Mouse (Mus musculus) limb, embryonic 14.5 days (tissue): ENCODE measurements around the gene Adck2. TPM values are rescaled to one million over a fixed set of nuclear protein-coding genes. Genes with fewer than 3 reads are reported as not detected.

ENCODE experiments used
- ATAC-seq: fragments of 200-750 bp; cut with Nextera tagmentation; 2 replicates; pipeline ENCODE4 v1.8.0; 2017; ENCODE audit warnings: low read depth, moderate number of reproducible peaks, moderate TSS enrichment; ENCODE audit not compliant: low FRiP score
- DNase-seq: peaks from one replicate; pipeline ENCODE4 v3.0.0-alpha.2; 2015; ENCODE audit warnings: low spot score
- H3K27ac ChIP-seq: fragments of 300-500 bp; sonication (generic); replicated peaks from 2 replicates; pipeline ENCODE4 v1.5.1; 2014; ENCODE audit warnings: low read depth, mild to moderate bottlenecking, low read length, moderate library complexity, mixed read lengths
- H3K27me3 ChIP-seq: fragments of 300-500 bp; sonication (generic); 2 replicates; pipeline ENCODE4 v1.6.1; 2014; ENCODE audit warnings: low read length, mixed read lengths; ENCODE audit not compliant: control insufficient read depth, insufficient read depth
- H3K36me3 ChIP-seq: fragments of 300-500 bp; sonication (generic); 2 replicates; pipeline ENCODE4 v1.6.1; 2014; ENCODE audit warnings: mild to moderate bottlenecking, low read length, moderate library complexity, mixed read lengths; ENCODE audit not compliant: control insufficient read depth, insufficient read depth
- H3K4me1 ChIP-seq: fragments of 300-500 bp; sonication (generic); 2 replicates; pipeline ENCODE4 v1.6.1; 2014; ENCODE audit warnings: antibody characterized with exemption, low read length, mixed read lengths; ENCODE audit not compliant: control insufficient read depth, insufficient read depth
- H3K4me2 ChIP-seq: fragments of 300-500 bp; sonication (generic); replicated peaks from 2 replicates; pipeline ENCODE4 v1.6.1; 2014; ENCODE audit warnings: low read depth, mild to moderate bottlenecking, low read length, moderate library complexity; ENCODE audit not compliant: severe bottlenecking
- H3K4me3 ChIP-seq: fragments of 300-500 bp; sonication (generic); replicated peaks from 2 replicates; pipeline ENCODE4 v1.5.1; 2014; ENCODE audit warnings: low read length
- H3K9ac ChIP-seq: fragments of 300-500 bp; sonication (generic); 2 replicates; pipeline ENCODE4 v1.6.1; 2014; ENCODE audit warnings: mild to moderate bottlenecking, low read depth, low read length, moderate library complexity; ENCODE audit not compliant: severe bottlenecking
- H3K9me3 ChIP-seq: fragments of 300-500 bp; sonication (generic); 2 replicates; pipeline ENCODE4 v1.6.1; 2016; ENCODE audit warnings: low read length; ENCODE audit not compliant: control insufficient read depth
- POLR2A ChIP-seq: fragments of 200-500 bp; IDR thresholded peaks from 2 replicates; pipeline ENCODE4 v1.8.0; 2012; ENCODE audit warnings: inconsistent platforms, mild to moderate bottlenecking, moderate library complexity, borderline replicate concordance; ENCODE audit not compliant: insufficient read depth, insufficient read length; ENCODE audit errors: extremely low read depth
- WGBS: fragments of 180-500 bp; shearing (Covaris S2); extraction: QIAGEN DNeasy Blood & Tissue Kit; methylation state at CpG from one replicate; pipeline ENCODE4 v1.1.7; 2014; 5-methylcytosine and 5-hydroxymethylcytosine counted together
- polyA plus RNA-seq, 2 experiments: library from polyadenylated mRNA; depleted of rRNA in 1 of 2; stranded (reverse) in 1 of 2; unstranded in 1 of 2; fragments of >200 nt; fragmentation: Nextera tagmentation in 1 of 2; extraction: Ambion mirVana in 1 of 2; gene quantifications; 2 replicates each; pipeline versions ENCODE4 v1.2.1 to v1.2.3; 2012 to 2014

Gene Adck2
- polyA plus RNA-seq, 2 experiments = 17.0 to 41.1 TPM

DNA sequence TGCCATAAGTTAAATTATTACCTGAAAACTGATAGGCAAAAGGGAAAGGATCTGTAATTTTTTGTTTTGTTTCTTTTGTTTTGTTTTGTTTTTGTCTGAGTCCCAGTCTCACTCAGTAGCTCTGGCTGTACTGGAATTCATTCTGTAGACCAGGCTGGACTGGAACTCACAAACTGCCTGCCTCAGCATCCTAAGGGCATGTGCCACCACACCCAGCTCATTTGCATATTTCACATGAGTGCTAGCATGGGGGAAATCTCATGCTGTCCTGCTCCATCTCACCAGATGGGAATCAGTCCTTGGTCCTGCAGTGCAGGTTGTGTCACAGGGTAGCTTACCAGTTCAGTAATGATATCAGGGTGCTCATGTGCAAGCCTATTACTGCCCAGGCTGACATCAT is 38.7 kb upstream of the Adck2 start:
- DNase-seq = no peak
- no peak for ATAC-seq
- Histone ChIP-seq H3K4me1 (peaks cover 20% of the 10 kb centered on the region), H3K4me2 (no peak overlapping the region), H3K36me3 (no peaks in the 10 kb centered on the region), H3K4me3 (no peak overlapping the region), H3K27me3 (no peaks in the 10 kb centered on the region), H3K9ac (no peak overlapping the region), H3K9me3 (no peaks in the 10 kb centered on the region), H3K27ac (no peak overlapping the region)
- TF ChIP-seq POLR2A = no peak

DNA sequence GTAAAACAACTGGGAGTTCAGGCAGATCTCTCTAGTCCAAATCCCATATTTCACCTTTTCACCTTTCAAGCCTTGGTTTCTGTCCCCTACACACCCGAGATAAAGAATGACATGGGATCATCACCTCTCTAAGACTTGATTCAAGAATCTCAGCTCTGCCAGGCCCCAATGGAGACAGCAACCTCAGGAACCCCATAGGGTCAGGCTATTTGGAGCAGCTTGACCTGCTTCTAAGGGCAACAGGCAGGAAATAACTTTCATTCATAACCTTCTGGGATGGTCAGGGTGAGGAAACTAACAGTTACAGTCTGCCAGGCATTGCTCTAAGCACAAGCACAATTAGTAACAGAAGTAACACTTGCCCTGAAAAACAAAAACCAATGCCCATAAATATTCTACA is 37.1 kb upstream of the Adck2 start:
- Histone ChIP-seq H3K36me3 (no peaks in the 10 kb centered on the region), H3K9me3 (no peaks in the 10 kb centered on the region), H3K4me2 (no peak overlapping the region), H3K27ac (no peak overlapping the region), H3K4me3 (no peak overlapping the region), H3K4me1 (peaks cover 30% of the 10 kb centered on the region), H3K27me3 (no peaks in the 10 kb centered on the region), H3K9ac (no peak overlapping the region)
- WGBS = 66% methylated on average over 1 of the region's 1 CpGs
- no peak for TF ChIP-seq POLR2A
- DNase-seq (no peak), ATAC-seq (no peak)

DNA sequence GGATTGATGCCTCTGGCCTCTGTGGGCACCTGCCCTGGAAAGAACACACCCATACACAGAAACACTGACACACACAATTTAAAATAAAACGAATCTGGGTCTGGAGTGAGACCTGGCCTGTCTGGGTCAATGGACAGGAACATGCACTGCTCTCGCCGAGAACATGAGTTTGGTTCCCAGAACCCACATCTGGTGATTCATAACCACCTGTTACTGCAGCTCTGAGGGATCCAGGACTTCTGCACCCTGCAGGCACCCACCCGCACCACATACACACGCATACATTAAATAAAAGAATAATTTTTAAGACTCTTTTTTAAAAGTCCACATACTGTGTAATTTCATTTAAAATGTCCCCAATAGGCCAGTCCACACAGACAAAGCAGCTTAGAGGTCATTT is 36.4 kb upstream of the Adck2 start:
- Histone ChIP-seq H3K4me3 (no peak overlapping the region), H3K4me2 (no peak overlapping the region), H3K9ac (no peak overlapping the region), H3K36me3 (no peaks in the 10 kb centered on the region), H3K27ac (no peak overlapping the region), H3K4me1 (peaks cover 30% of the 10 kb centered on the region), H3K27me3 (no peaks in the 10 kb centered on the region), H3K9me3 (no peaks in the 10 kb centered on the region)
- TF ChIP-seq POLR2A = no peak
- DNase-seq (no peak), ATAC-seq (no peak)
- 89% methylated on average over 5 of the region's 5 CpGs for WGBS

DNA sequence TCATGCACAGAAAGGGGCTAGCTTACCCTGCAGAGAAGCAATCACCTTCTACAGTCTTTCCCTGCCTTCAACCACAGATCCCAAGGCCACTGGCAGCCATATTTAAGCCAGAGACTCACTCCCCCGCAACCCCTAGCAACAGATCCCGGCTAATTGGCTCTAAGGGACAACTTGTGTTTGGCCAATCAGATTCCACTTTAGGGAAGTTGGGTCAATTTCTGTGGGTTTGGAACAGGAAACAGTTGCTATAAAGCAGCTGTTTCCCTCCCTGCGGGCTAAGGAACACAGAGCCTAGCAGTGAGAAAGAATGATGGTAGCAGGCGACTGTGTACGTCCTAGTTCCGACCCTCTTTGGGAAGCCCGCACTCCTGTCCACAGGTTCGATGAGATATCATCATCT is 35.4 kb upstream of the Adck2 start:
- WGBS = 41% methylated on average over 8 of the region's 8 CpGs
- no peak for TF ChIP-seq POLR2A
- Histone ChIP-seq H3K27ac (peak overlapping the region; percentile 61), H3K36me3 (no peaks in the 10 kb centered on the region), H3K27me3 (no peaks in the 10 kb centered on the region), H3K9ac (no peak overlapping the region), H3K9me3 (no peaks in the 10 kb centered on the region), H3K4me1 (peaks cover 40% of the 10 kb centered on the region), H3K4me2 (no peak overlapping the region), H3K4me3 (no peak overlapping the region)
- DNase-seq (peak; percentile 33), ATAC-seq (peak; percentile 23; the same call in 1 of the 2 replicates)

DNA sequence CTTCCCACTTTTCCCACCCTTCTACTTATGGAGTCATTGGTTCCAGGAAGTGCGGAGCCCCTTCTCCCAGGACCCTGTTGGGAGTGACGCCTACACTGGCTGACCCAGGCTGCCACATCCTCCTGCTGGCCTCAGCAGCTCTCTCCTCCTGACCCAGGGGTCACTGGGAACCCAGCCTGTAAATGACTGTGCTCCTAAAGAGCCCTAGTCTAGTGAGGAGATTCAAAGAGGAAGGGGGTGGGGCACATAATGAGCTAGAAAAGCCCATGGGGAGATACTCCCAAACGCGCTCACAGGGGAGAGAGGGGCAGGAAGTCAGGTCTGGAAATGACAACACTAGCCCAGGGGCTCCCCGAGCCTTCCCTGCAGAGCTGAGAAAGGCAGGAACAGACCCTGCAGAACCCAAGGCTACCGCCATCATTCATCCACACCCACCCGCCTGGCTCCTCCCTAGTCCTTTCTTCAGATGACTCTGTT is 34.0 kb upstream of the Adck2 start:
- peak overlapping the region; percentile 61 for H3K27ac ChIP-seq
- no peak overlapping the region for H3K9ac ChIP-seq
- ATAC-seq = no peak
- peaks cover 55% of the 10 kb centered on the region for H3K4me1 ChIP-seq
- DNase-seq = no peak
- H3K4me3 ChIP-seq = no peak overlapping the region
- no peaks in the 10 kb centered on the region for H3K36me3 ChIP-seq
- no peak overlapping the region; the same call in 1 of the 2 replicates for H3K4me2 ChIP-seq
- H3K27me3 ChIP-seq = no peaks in the 10 kb centered on the region
- 15% methylated on average over 7 of the region's 7 CpGs for WGBS
- no peaks in the 10 kb centered on the region for H3K9me3 ChIP-seq
- no peak for TF ChIP-seq POLR2A

DNA sequence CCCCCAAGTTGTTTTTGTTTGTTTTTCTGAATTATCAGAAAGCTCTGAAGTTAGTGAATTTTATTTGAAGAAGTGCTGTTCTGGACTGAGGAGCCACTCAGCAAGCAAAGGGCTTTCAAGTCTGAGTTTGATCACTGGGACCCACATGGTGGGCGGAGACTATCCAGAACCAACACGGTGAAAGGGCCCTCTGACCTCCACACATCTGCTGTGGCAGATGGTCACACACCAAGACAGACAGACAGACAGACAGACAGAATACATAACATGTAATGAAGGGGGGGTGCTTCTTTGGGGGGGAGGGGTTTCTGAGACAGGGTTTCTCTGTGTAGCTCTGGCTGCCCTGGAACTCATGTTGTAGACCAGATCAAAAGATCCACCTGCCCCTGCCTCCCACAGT is 33.1 kb upstream of the Adck2 start:
- Histone ChIP-seq H3K27me3 (no peaks in the 10 kb centered on the region), H3K4me3 (no peak overlapping the region), H3K4me1 (peaks cover 59% of the 10 kb centered on the region), H3K36me3 (no peaks in the 10 kb centered on the region), H3K9me3 (no peaks in the 10 kb centered on the region), H3K27ac (no peak overlapping the region), H3K4me2 (no peak overlapping the region), H3K9ac (no peak overlapping the region)
- DNase-seq = no peak
- no peak for ATAC-seq
- no peak for TF ChIP-seq POLR2A
- 47% methylated on average over 2 of the region's 2 CpGs for whole genome bisulfite sequencing
